Mouse (Mus musculus): ENCODE results near the gene Zfp791.

GRCm38 (mm10) chr8:85067982-85068381 is 54.9 kb downstream of the Zfp791 start, which contains the start of gene Gm5741:
- TF ChIP-seq HCFC1 (IDR thresholded peaks at IDR 0.05; ENCODE audit: borderline replicate concordance, insufficient read depth, low read length) (no peak), ZNF384 (IDR thresholded peaks at IDR 0.05; ENCODE audit: low read depth, low read length) (no peak)
